Mouse (Mus musculus): Measurements from ENCODE around the gene Camkmt. TPM values are rescaled to one million over a fixed set of nuclear protein-coding genes. Genes with fewer than 3 reads are reported as not detected.

Gene Camkmt
- polyA plus RNA-seq, 2 experiments: 0.77 to 3.0 TPM

DNA sequence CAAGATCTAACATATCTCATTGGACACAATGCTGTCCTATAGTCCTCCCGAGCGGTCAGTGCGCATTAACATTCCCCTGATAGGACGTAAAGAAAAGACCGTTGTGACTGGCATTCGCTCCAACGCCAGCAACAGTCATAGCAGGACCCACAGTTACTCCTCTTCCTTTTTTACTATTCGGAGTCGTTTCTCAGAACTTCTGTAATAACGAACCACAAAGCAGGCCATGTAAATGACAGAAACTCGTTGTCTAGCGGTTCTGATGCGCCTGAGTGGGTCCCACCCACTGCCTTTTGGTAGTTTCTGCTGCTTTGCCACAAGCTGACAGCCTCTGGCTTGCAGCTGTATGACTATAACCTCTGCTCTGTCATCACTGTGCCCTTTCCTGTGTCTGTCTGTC, 253.1 kb downstream of the Camkmt start:
- Histone ChIP-seq H3K4me3 (ENCODE audit: insufficient read depth in 1 of 2, low read depth in 2 of 2, low read length in 2 of 2) (no peak overlapping the region), H3K27ac (no peak overlapping the region), H3K9ac (replicated peaks) (no peak overlapping the region), H3K4me2 (ENCODE audit: low read depth) (no peak overlapping the region), H3K9me3 (ENCODE audit: control insufficient read depth, low read length) (no peaks in the 10 kb centered on the region), H3K4me1 (replicated peaks; ENCODE audit: control insufficient read depth in 2 of 2, insufficient read depth in 2 of 2, low read length in 1 of 2) (no peaks in the 10 kb centered on the region), H3K27me3 (ENCODE audit: control insufficient read depth, insufficient read depth, low read length) (no peaks in the 10 kb centered on the region), H3K36me3 (replicated peaks; ENCODE audit: control insufficient read depth, insufficient read depth, low read depth) (no peaks in the 10 kb centered on the region)
- no peak for DNase-seq (ENCODE audit: low read depth in 3 of 3, low spot score in 3 of 3)
- no peak for ATAC-seq (ENCODE audit: insufficient read depth)
- TF ChIP-seq EP300 (IDR thresholded peaks at IDR 0.05; ENCODE audit: low read depth) (no peak), CTCF (IDR thresholded peaks at IDR 0.05; ENCODE audit: low read depth) (no peak)
- 70% methylated on average over 13 of the region's 13 CpGs for WGBS (ENCODE audit: insufficient replicate concordance)

DNA sequence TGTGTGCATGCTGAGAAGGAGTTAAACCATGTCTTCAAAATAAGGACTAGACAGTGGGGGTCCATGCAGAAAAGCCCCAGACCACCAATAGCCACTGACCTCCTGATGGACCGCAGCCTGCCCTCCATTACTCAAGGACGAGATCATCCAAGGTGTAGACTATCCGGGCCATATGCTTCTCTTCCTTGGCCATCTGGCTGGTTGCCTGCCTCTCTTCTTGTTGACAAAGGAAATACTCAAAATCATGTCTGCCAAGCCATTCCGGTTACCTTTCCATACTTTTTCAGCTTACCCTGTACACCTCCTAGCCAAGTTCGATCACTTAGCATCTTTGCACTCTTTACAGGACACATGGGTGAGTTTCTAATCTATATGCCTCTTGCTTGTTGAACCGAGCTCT, 256.3 kb downstream of the Camkmt start:
- DNase-seq (ENCODE audit: low read depth in 3 of 3, low spot score in 3 of 3) (no peak), ATAC-seq (ENCODE audit: insufficient read depth) (no peak)
- Histone ChIP-seq H3K4me1 (replicated peaks; ENCODE audit: control insufficient read depth in 2 of 2, insufficient read depth in 2 of 2, low read length in 1 of 2) (no peaks in the 10 kb centered on the region), H3K9ac (replicated peaks) (no peak overlapping the region), H3K27ac (no peak overlapping the region), H3K27me3 (ENCODE audit: control insufficient read depth, insufficient read depth, low read length) (no peaks in the 10 kb centered on the region), H3K4me3 (ENCODE audit: insufficient read depth in 1 of 2, low read depth in 2 of 2, low read length in 2 of 2) (no peak overlapping the region), H3K4me2 (ENCODE audit: low read depth) (no peak overlapping the region), H3K36me3 (replicated peaks; ENCODE audit: control insufficient read depth, insufficient read depth, low read depth) (no peaks in the 10 kb centered on the region), H3K9me3 (ENCODE audit: control insufficient read depth, low read length) (no peaks in the 10 kb centered on the region)
- 66% methylated on average over 6 of the region's 6 CpGs for WGBS (ENCODE audit: insufficient replicate concordance)
- TF ChIP-seq CTCF (IDR thresholded peaks at IDR 0.05; ENCODE audit: low read depth) (no peak), EP300 (IDR thresholded peaks at IDR 0.05; ENCODE audit: low read depth) (no peak)

DNA sequence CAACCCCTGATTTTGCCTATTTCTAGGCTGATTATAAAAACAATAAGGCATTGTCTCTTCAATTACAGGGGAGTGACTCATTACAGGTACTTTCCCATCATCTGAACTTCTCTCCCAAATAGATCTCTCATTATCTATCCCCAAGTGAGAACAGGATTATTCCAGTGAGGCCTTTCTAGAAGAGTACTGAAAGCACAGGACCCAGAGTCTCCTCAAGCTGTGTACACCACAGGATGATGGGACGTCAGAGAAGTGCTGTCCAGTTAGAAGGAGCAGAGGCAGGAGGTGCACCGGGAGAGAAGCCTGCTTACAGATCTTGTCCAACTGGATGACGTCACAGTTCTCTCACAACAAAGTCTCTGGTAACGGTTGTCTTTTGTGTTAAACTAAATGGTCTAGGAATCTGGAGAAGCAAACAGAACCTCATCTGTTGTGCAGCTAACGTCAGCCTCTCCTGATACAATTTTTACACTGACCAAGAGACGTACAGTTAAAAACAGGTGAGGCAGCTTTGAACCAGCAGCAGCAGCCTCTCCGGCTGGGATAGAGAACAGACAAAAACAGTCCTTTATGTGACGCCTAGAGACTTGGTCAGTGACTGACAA, 259.1 kb downstream of the Camkmt start:
- H3K36me3 ChIP-seq (replicated peaks; ENCODE audit: control insufficient read depth, insufficient read depth, low read depth): no peaks in the 10 kb centered on the region
- H3K9ac ChIP-seq (replicated peaks): no peak overlapping the region
- 53% methylated on average over 8 of the region's 8 CpGs for WGBS (ENCODE audit: insufficient replicate concordance)
- TF ChIP-seq CTCF (IDR thresholded peaks at IDR 0.05; ENCODE audit: low read depth): no peak
- no peak for TF ChIP-seq EP300 (IDR thresholded peaks at IDR 0.05; ENCODE audit: low read depth)
- no peak overlapping the region for H3K4me3 ChIP-seq (ENCODE audit: insufficient read depth in 1 of 2, low read depth in 2 of 2, low read length in 2 of 2)
- H3K4me2 ChIP-seq (ENCODE audit: low read depth): no peak overlapping the region
- H3K4me1 ChIP-seq (replicated peaks; ENCODE audit: control insufficient read depth in 2 of 2, insufficient read depth in 2 of 2, low read length in 1 of 2): no peaks in the 10 kb centered on the region
- H3K9me3 ChIP-seq (ENCODE audit: control insufficient read depth, low read length): no peaks in the 10 kb centered on the region
- H3K27ac ChIP-seq: no peak overlapping the region
- no peaks in the 10 kb centered on the region for H3K27me3 ChIP-seq (ENCODE audit: control insufficient read depth, insufficient read depth, low read length)
- no peak for ATAC-seq (ENCODE audit: insufficient read depth)
- no peak for DNase-seq (ENCODE audit: low read depth in 3 of 3, low spot score in 3 of 3)

DNA sequence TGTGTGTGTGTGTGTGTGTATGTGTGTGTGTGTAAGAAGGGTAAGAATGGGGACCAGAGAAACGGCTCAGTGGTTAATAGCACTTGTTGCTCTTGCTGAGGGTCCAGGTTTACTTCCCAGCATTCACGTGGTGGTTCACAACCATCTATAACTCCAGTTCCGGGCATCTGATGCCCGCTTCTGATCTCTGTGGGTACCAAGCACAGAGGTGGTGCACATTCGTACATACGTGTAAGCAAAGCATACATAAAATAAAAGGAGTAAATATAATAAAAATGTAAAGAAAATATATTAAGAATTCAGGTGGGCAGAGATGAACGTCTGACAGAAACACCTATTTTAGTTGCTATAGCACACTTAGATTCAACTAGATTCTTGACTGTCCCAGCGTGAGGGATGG, 260.9 kb downstream of the Camkmt start:
- Histone ChIP-seq H3K9me3 (ENCODE audit: control insufficient read depth, low read length) (no peaks in the 10 kb centered on the region), H3K27me3 (ENCODE audit: control insufficient read depth, insufficient read depth, low read length) (no peaks in the 10 kb centered on the region), H3K4me2 (ENCODE audit: low read depth) (no peak overlapping the region), H3K9ac (replicated peaks) (no peak overlapping the region), H3K4me3 (ENCODE audit: insufficient read depth in 1 of 2, low read depth in 2 of 2, low read length in 2 of 2) (no peak overlapping the region), H3K4me1 (replicated peaks; ENCODE audit: control insufficient read depth in 2 of 2, insufficient read depth in 2 of 2, low read length in 1 of 2) (no peaks in the 10 kb centered on the region), H3K27ac (no peak overlapping the region), H3K36me3 (replicated peaks; ENCODE audit: control insufficient read depth, insufficient read depth, low read depth) (no peaks in the 10 kb centered on the region)
- 67% methylated on average over 8 of the region's 8 CpGs for WGBS (ENCODE audit: insufficient replicate concordance)
- TF ChIP-seq EP300 (IDR thresholded peaks at IDR 0.05; ENCODE audit: low read depth) (no peak), CTCF (IDR thresholded peaks at IDR 0.05; ENCODE audit: low read depth) (no peak)
- no peak for DNase-seq (ENCODE audit: low read depth in 3 of 3, low spot score in 3 of 3)
- ATAC-seq (ENCODE audit: insufficient read depth): no peak

DNA sequence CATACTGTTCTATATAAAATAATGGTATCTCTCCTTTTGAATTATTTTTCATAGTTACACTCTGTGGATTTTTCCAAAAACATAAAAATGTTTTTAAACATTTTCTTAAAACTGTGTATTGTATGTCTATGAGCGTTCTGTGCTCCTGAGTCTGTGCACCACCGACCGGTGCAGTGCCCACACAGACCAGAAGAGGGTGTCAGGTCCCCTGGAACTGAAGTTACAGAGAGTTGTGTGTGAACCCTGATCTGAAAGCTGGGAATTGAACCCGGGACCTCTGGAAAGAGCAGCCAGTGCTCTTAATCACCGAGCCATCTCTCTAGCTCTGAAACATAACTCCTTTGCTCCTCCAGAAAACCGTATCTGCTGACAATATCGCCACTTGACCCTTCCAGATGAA, 262.4 kb downstream of the Camkmt start:
- Histone ChIP-seq H3K9me3 (ENCODE audit: control insufficient read depth, low read length) (no peaks in the 10 kb centered on the region), H3K4me2 (ENCODE audit: low read depth) (no peak overlapping the region), H3K9ac (replicated peaks) (no peak overlapping the region), H3K27ac (no peak overlapping the region), H3K36me3 (replicated peaks; ENCODE audit: control insufficient read depth, insufficient read depth, low read depth) (no peaks in the 10 kb centered on the region), H3K4me3 (ENCODE audit: insufficient read depth in 1 of 2, low read depth in 2 of 2, low read length in 2 of 2) (no peak overlapping the region), H3K27me3 (ENCODE audit: control insufficient read depth, insufficient read depth, low read length) (no peaks in the 10 kb centered on the region), H3K4me1 (replicated peaks; ENCODE audit: control insufficient read depth in 2 of 2, insufficient read depth in 2 of 2, low read length in 1 of 2) (no peaks in the 10 kb centered on the region)
- no peak for ATAC-seq (ENCODE audit: insufficient read depth)
- WGBS (ENCODE audit: insufficient replicate concordance): 65% methylated on average over 7 of the region's 7 CpGs
- no peak for TF ChIP-seq EP300 (IDR thresholded peaks at IDR 0.05; ENCODE audit: low read depth)
- peak; percentile 37 for TF ChIP-seq CTCF (IDR thresholded peaks at IDR 0.05; ENCODE audit: low read depth)
- no peak for DNase-seq (ENCODE audit: low read depth in 3 of 3, low spot score in 3 of 3)
